Mouse (Mus musculus) cerebellum, adult 2 months (tissue): ENCODE results near the gene Etv6.

Experiments
- CTCF ChIP-seq: fragments of 200-500 bp; IDR thresholded peaks from 2 replicates; pipeline ENCODE4 v1.5.1; 2011; ENCODE audit warnings: low read depth, mild to moderate bottlenecking, control low read depth, low read length, moderate library complexity, borderline replicate concordance; ENCODE audit not compliant: insufficient read depth
- POLR2A ChIP-seq: fragments of 200-500 bp; IDR thresholded peaks from 2 replicates; pipeline ENCODE4 v1.6.1; 2011; ENCODE audit warnings: low read length, control low read depth, borderline replicate concordance; ENCODE audit not compliant: insufficient read depth

GRCm38 (mm10) chr6:134252081-134252755 is 216.7 kb downstream of the Etv6 start:
- TF ChIP-seq CTCF (no peak), POLR2A (no peak)
